Mouse (Mus musculus) neural tube, embryonic 11.5 days (tissue): ENCODE results near the gene Tspan5. TPM values are rescaled to one million over a fixed set of nuclear protein-coding genes. Genes with fewer than 3 reads are reported as not detected.

Experiments
- ATAC-seq: fragments of 200-750 bp; cut with Nextera tagmentation; 2 replicates; pipeline ENCODE4 v1.8.0; 2017; ENCODE audit warnings: moderate number of reproducible peaks, mild to moderate bottlenecking, moderate TSS enrichment, moderate library complexity; ENCODE audit not compliant: insufficient read depth, low FRiP score, low TSS enrichment
- DNase-seq: peaks from one replicate; pipeline ENCODE4 v3.0.0-alpha.2; 2015; ENCODE audit warnings: low spot score
- H3K27ac ChIP-seq: fragments of 300-500 bp; sonication (generic); 2 replicates; pipeline ENCODE4 v1.5.1; 2014; ENCODE audit warnings: low read depth, mild to moderate bottlenecking, low read length
- H3K27me3 ChIP-seq: fragments of 300-500 bp; sonication (generic); 2 replicates; pipeline ENCODE4 v1.6.1; 2014; ENCODE audit warnings: mild to moderate bottlenecking, low read length, mixed read lengths; ENCODE audit not compliant: control insufficient read depth, insufficient read depth
- H3K36me3 ChIP-seq: fragments of 300-500 bp; sonication (generic); 2 replicates; pipeline ENCODE4 v1.6.1; 2014; ENCODE audit warnings: mild to moderate bottlenecking, low read length, moderate library complexity, mixed read lengths; ENCODE audit not compliant: control insufficient read depth, insufficient read depth
- H3K4me1 ChIP-seq: fragments of 300-500 bp; sonication (generic); 2 replicates; pipeline ENCODE4 v1.6.1; 2014; ENCODE audit warnings: low read length, mixed read lengths; ENCODE audit not compliant: control insufficient read depth, insufficient read depth
- H3K4me2 ChIP-seq: fragments of 300-500 bp; sonication (generic); 2 replicates; pipeline ENCODE4 v1.6.1; 2014; ENCODE audit warnings: low read depth, mild to moderate bottlenecking, moderate library complexity
- H3K4me3 ChIP-seq: fragments of 300-500 bp; sonication (generic); 2 replicates; pipeline ENCODE4 v1.5.1; 2014; ENCODE audit warnings: low read depth, low read length
- H3K9ac ChIP-seq: fragments of 300-500 bp; sonication (generic); 2 replicates; pipeline ENCODE4 v1.6.1; 2014; ENCODE audit warnings: mild to moderate bottlenecking, low read length
- H3K9me3 ChIP-seq: fragments of 300-500 bp; sonication (generic); 2 replicates; pipeline ENCODE4 v1.6.1; 2016; ENCODE audit warnings: low read length; ENCODE audit not compliant: control insufficient read depth
- WGBS: fragments of 180-500 bp; shearing (Covaris S2); extraction: QIAGEN DNeasy Blood & Tissue Kit; methylation state at CpG from one replicate; pipeline ENCODE4 v1.1.7; 2014; 5-methylcytosine and 5-hydroxymethylcytosine counted together
- polyA plus RNA-seq: library from polyadenylated mRNA; unstranded; fragments of >200 nt; fragmentation: Nextera tagmentation; extraction: Ambion mirVana; gene quantifications from 2 replicates; pipeline ENCODE4 v1.2.1, GENCODE M21; 2014

Tspan5 gene
- polyA plus RNA-seq, 1 experiment from 2014 or later = 79.2 TPM

- Histone ChIP-seq H3K4me1 (peaks cover 7% of the 10 kb centered on the region), H3K9ac (no peak overlapping the region), H3K27ac (no peak overlapping the region), H3K36me3 (no peaks in the 10 kb centered on the region; the same call in 1 of the 2 replicates), H3K9me3 (no peaks in the 10 kb centered on the region), H3K4me3 (no peak overlapping the region), H3K4me2 (no peak overlapping the region), H3K27me3 (no peaks in the 10 kb centered on the region)
- DNase-seq (no peak), ATAC-seq (peak; percentile 33; the same call in 1 of the 2 replicates)
- 85% methylated on average over 18 of the region's 18 CpGs for WGBS
These were observed 45.9 kb downstream of the Tspan5 start for GRCm38 (mm10) chr3:138787758-138788488.

- no peak for ATAC-seq
These were observed 46.5 kb downstream of the Tspan5 start for GRCm38 (mm10) chr3:138788489-138788850.

GRCm38 (mm10) chr3:138789275-138789674, 47.3 kb downstream of the Tspan5 start:
- Histone ChIP-seq H3K9ac (no peak overlapping the region), H3K27me3 (no peaks in the 10 kb centered on the region), H3K4me2 (no peak overlapping the region), H3K4me1 (no peaks in the 10 kb centered on the region), H3K9me3 (no peaks in the 10 kb centered on the region), H3K4me3 (no peak overlapping the region), H3K27ac (no peak overlapping the region), H3K36me3 (no peaks in the 10 kb centered on the region; the same call in 1 of the 2 replicates)
- 97% methylated on average over 5 of the region's 5 CpGs for WGBS
- DNase-seq (no peak), ATAC-seq (no peak)

More at GRCm38 (mm10) chr3:138788489-138788850, 46.5 kb downstream of the Tspan5 start:
- Histone ChIP-seq H3K27me3 (no peaks in the 10 kb centered on the region), H3K9ac (no peak overlapping the region), H3K36me3 (no peaks in the 10 kb centered on the region; the same call in 1 of the 2 replicates), H3K9me3 (no peaks in the 10 kb centered on the region), H3K4me1 (peaks cover 3% of the 10 kb centered on the region), H3K4me2 (no peak overlapping the region), H3K4me3 (no peak overlapping the region), H3K27ac (no peak overlapping the region)
- whole genome bisulfite sequencing = 88% methylated on average over 17 of the region's 17 CpGs
- no peak for DNase-seq

GRCm38 (mm10) chr3:138794533-138794932, 52.5 kb downstream of the Tspan5 start:
- no peak overlapping the region for H3K4me3 ChIP-seq
- no peaks in the 10 kb centered on the region for H3K27me3 ChIP-seq
- no peaks in the 10 kb centered on the region for H3K4me1 ChIP-seq
- no peak overlapping the region for H3K4me2 ChIP-seq
- ATAC-seq (no peak), DNase-seq (no peak)
- WGBS = 94% methylated on average over 8 of the region's 8 CpGs
- no peaks in the 10 kb centered on the region for H3K36me3 ChIP-seq
- no peak overlapping the region for H3K9ac ChIP-seq
- H3K9me3 ChIP-seq = no peaks in the 10 kb centered on the region
- no peak overlapping the region for H3K27ac ChIP-seq

- H3K9me3 ChIP-seq = no peaks in the 10 kb centered on the region
- H3K27ac ChIP-seq = no peak overlapping the region
- no peak overlapping the region for H3K9ac ChIP-seq
- H3K27me3 ChIP-seq = no peaks in the 10 kb centered on the region
- H3K4me2 ChIP-seq = no peak overlapping the region
- WGBS = 95% methylated on average over 7 of the region's 7 CpGs
- H3K4me1 ChIP-seq = peaks cover 11% of the 10 kb centered on the region; the same call in 1 of the 2 replicates
- H3K36me3 ChIP-seq = no peaks in the 10 kb centered on the region
- no peak for ATAC-seq
- no peak for DNase-seq
- H3K4me3 ChIP-seq = no peak overlapping the region
These were observed 54.0 kb downstream of the Tspan5 start for GRCm38 (mm10) chr3:138795951-138796350.

- Histone ChIP-seq H3K9me3 (no peaks in the 10 kb centered on the region), H3K4me3 (no peak overlapping the region), H3K4me1 (peaks cover 11% of the 10 kb centered on the region; the same call in 1 of the 2 replicates), H3K4me2 (no peak overlapping the region), H3K27me3 (no peaks in the 10 kb centered on the region), H3K27ac (no peak overlapping the region), H3K9ac (no peak overlapping the region), H3K36me3 (no peaks in the 10 kb centered on the region)
- DNase-seq (no peak), ATAC-seq (no peak)
- WGBS = 81% methylated on average over 3 of the region's 3 CpGs
These were observed 54.6 kb downstream of the Tspan5 start for GRCm38 (mm10) chr3:138796583-138796982.

GRCm38 (mm10) chr3:138800664-138801411, 58.8 kb downstream of the Tspan5 start:
- Histone ChIP-seq H3K27ac (0 out of 2 replicates have a peak overlapping the region, but pooled peaks have one; percentile 20), H3K27me3 (no peaks in the 10 kb centered on the region), H3K4me3 (no peak overlapping the region), H3K4me2 (no peak overlapping the region), H3K36me3 (no peaks in the 10 kb centered on the region), H3K9me3 (no peaks in the 10 kb centered on the region), H3K9ac (peak overlapping the region; percentile 6), H3K4me1 (peaks cover 21% of the 10 kb centered on the region)
- 63% methylated on average over 16 of the region's 16 CpGs for WGBS
- ATAC-seq (0 out of 2 replicates have a peak, but pooled peaks have one; percentile 24), DNase-seq (no peak)

- H3K27ac ChIP-seq = no peak overlapping the region
- H3K4me2 ChIP-seq = no peak overlapping the region
- no peaks in the 10 kb centered on the region for H3K27me3 ChIP-seq
- ATAC-seq (no peak), DNase-seq (no peak)
- WGBS = 71% methylated on average over 6 of the region's 6 CpGs
- no peak overlapping the region for H3K9ac ChIP-seq
- H3K4me1 ChIP-seq = peaks cover 21% of the 10 kb centered on the region
- H3K9me3 ChIP-seq = no peaks in the 10 kb centered on the region
- no peaks in the 10 kb centered on the region for H3K36me3 ChIP-seq
- no peak overlapping the region for H3K4me3 ChIP-seq
These were observed 59.7 kb downstream of the Tspan5 start for GRCm38 (mm10) chr3:138801661-138802060.
